Mouse (Mus musculus) liver, embryonic 14.5 days (tissue): Measurements from ENCODE around the gene Sgms2.

Experiments
- CTCF ChIP-seq: IDR thresholded peaks from 2 replicates; pipeline ENCODE4 v1.5.1; 2016; ENCODE audit warnings: antibody characterized with exemption, low read depth, control low read depth
- EP300 ChIP-seq: IDR thresholded peaks from 2 replicates; pipeline ENCODE4 v1.6.1; 2016; ENCODE audit warnings: antibody characterized with exemption, low read depth

DNA sequence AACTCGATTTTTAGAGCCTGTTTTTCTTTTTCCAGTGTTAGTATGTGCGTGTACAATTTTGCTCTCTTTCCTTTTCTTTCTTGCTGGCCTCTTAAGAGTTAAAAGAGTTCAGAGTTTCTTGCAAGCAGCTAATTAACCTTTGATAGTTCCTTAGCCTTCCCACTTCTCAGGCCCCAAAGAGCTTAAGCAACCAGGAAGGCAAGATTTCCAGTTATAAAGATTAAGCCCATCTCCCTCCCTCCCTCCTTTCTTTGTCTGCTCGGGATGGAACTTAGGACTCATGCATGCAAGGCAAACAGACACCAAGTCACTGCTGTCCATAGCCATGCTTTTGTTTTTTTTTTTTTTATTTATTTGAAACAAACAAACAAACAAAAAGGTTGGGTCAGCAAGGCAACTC is 198.3 kb downstream of the Sgms2 start:
- TF ChIP-seq EP300 (no peak), CTCF (no peak)
